Mouse (Mus musculus): Measurements from ENCODE around the gene Lrp4.

Gene Lrp4

GRCm38 (mm10) chr2:91457259-91457655 is at the start of gene Lrp4:
TSS of gene Lrp4 (plus strand) at chr2:91457511.
- DNase-seq (ENCODE audit: low spot score): no peak

- DNase-seq (ENCODE audit: low spot score): no peak
Observed at GRCm38 (mm10) chr2:91408031-91408430, 49.3 kb upstream of the Lrp4 start.

- DNase-seq (ENCODE audit: low spot score): no peak
Observed at GRCm38 (mm10) chr2:91411473-91411872, 45.8 kb upstream of the Lrp4 start.

- no peak for DNase-seq (ENCODE audit: low spot score)
Observed at GRCm38 (mm10) chr2:91412361-91412760, 45.0 kb upstream of the Lrp4 start.

GRCm38 (mm10) chr2:91413811-91414210 is 43.5 kb upstream of the Lrp4 start:
- DNase-seq (ENCODE audit: low spot score): no peak

GRCm38 (mm10) chr2:91421641-91422040 is 35.7 kb upstream of the Lrp4 start:
- no peak for DNase-seq (ENCODE audit: low spot score)

GRCm38 (mm10) chr2:91424061-91424720 is 33.1 kb upstream of the Lrp4 start:
- no peak for DNase-seq (ENCODE audit: low spot score)

- no peak for DNase-seq (ENCODE audit: low spot score)
Observed at GRCm38 (mm10) chr2:91426321-91426720, 31.0 kb upstream of the Lrp4 start.

- DNase-seq (ENCODE audit: low spot score): no peak
Observed at GRCm38 (mm10) chr2:91429146-91429545, 28.2 kb upstream of the Lrp4 start.

GRCm38 (mm10) chr2:91429915-91430599 is 27.3 kb upstream of the Lrp4 start:
- no peak for DNase-seq (ENCODE audit: low spot score)

- no peak for DNase-seq (ENCODE audit: low spot score)
Observed at GRCm38 (mm10) chr2:91430600-91430919, 26.8 kb upstream of the Lrp4 start.

GRCm38 (mm10) chr2:91436713-91437112 is 20.6 kb upstream of the Lrp4 start:
- DNase-seq (ENCODE audit: low spot score): no peak

- DNase-seq (ENCODE audit: low spot score): no peak
Observed at GRCm38 (mm10) chr2:91437116-91437815, 20.0 kb upstream of the Lrp4 start.

GRCm38 (mm10) chr2:91439271-91439670 is 18.0 kb upstream of the Lrp4 start:
- DNase-seq (ENCODE audit: low spot score): no peak

GRCm38 (mm10) chr2:91439876-91440275 is 17.4 kb upstream of the Lrp4 start:
- no peak for DNase-seq (ENCODE audit: low spot score)

- no peak for DNase-seq (ENCODE audit: low spot score)
Observed at GRCm38 (mm10) chr2:91440686-91441085, 16.6 kb upstream of the Lrp4 start.

GRCm38 (mm10) chr2:91441715-91442114 is 15.6 kb upstream of the Lrp4 start:
- no peak for DNase-seq (ENCODE audit: low spot score)

- no peak for DNase-seq (ENCODE audit: low spot score)
Observed at GRCm38 (mm10) chr2:91442241-91442640, 15.1 kb upstream of the Lrp4 start.

GRCm38 (mm10) chr2:91444286-91444892 is 12.9 kb upstream of the Lrp4 start, which contains the start of gene 1110051M20Rik:
TSS of gene 1110051M20Rik (minus strand) at chr2:91444704.
- DNase-seq (ENCODE audit: low spot score): peak; percentile 84

GRCm38 (mm10) chr2:91449662-91450061 is 7.6 kb upstream of the Lrp4 start:
- DNase-seq (ENCODE audit: low spot score): no peak

- no peak for DNase-seq (ENCODE audit: low spot score)
Observed at GRCm38 (mm10) chr2:91450316-91450715, 7.0 kb upstream of the Lrp4 start.

GRCm38 (mm10) chr2:91452658-91453057 is 4.7 kb upstream of the Lrp4 start:
- no peak for DNase-seq (ENCODE audit: low spot score)
